Mouse (Mus musculus) G1E (cell line): ENCODE results near the gene Arid2. TPM values are rescaled to one million over a fixed set of nuclear protein-coding genes. Genes with fewer than 3 reads are reported as not detected.

ENCODE experiments used
- ATAC-seq: 2 replicates; pipeline ENCODE4 v1.8.0; 2016; ENCODE audit warnings: mild to moderate bottlenecking; ENCODE audit not compliant: insufficient number of reproducible peaks, poor library complexity, low FRiP score, severe bottlenecking; ENCODE audit errors: extremely low read depth
- DNase-seq: peaks from one replicate; pipeline ENCODE4 v3.0.0; 2012; ENCODE audit warnings: low spot score
- H3K27me3 ChIP-seq: 2 replicates; pipeline ENCODE4 v1.6.1; 2012; ENCODE audit warnings: mild to moderate bottlenecking, low read length, inconsistent platforms; ENCODE audit not compliant: insufficient read depth
- H3K36me3 ChIP-seq: replicated peaks from 2 replicates; pipeline ENCODE3; 2012; ENCODE audit warnings: mild to moderate bottlenecking, inconsistent platforms
- H3K4me1 ChIP-seq: 2 replicates; pipeline ENCODE4 v1.6.1; 2012; ENCODE audit warnings: low read depth, low read length, inconsistent platforms, mixed read lengths; ENCODE audit not compliant: insufficient read depth
- H3K4me3 ChIP-seq: 2 replicates; pipeline ENCODE4 v1.5.1; 2012; ENCODE audit warnings: low read depth, mild to moderate bottlenecking, inconsistent platforms, low read length, moderate library complexity, mixed read lengths
- H3K9me3 ChIP-seq: replicated peaks from 2 replicates; pipeline ENCODE4 v1.6.1; 2012; ENCODE audit warnings: inconsistent platforms
- CTCF ChIP-seq: IDR thresholded peaks from 2 replicates; pipeline ENCODE4 v1.5.1; 2012; ENCODE audit warnings: low read depth, low read length, inconsistent platforms, mixed read lengths
- GATA1 ChIP-seq: IDR thresholded peaks from 2 replicates; pipeline ENCODE4 v1.6.1; 2012; ENCODE audit warnings: borderline replicate concordance, low read length, inconsistent platforms, mixed read lengths
- GATA2 ChIP-seq: IDR thresholded peaks from 2 replicates; pipeline ENCODE4 v1.6.1; 2012; ENCODE audit warnings: low read depth, low read length, inconsistent platforms, borderline replicate concordance
- POLR2AphosphoS5 ChIP-seq: IDR thresholded peaks from 2 replicates; pipeline ENCODE4 v1.6.1; 2012; ENCODE audit warnings: low read depth, low read length, inconsistent platforms; ENCODE audit not compliant: insufficient replicate concordance
- TAL1 ChIP-seq: conservative IDR thresholded peaks from 2 replicates; pipeline ENCODE4 v1.6.1; 2012; ENCODE audit warnings: low read depth, low read length, inconsistent platforms, mixed read lengths
- polyA plus RNA-seq: library from polyadenylated mRNA; stranded (reverse); fragments of >175 nt; gene quantifications from 2 replicates; pipeline ENCODE4 v1.2.3, GENCODE M21; 2012
- total RNA-seq, 2 experiments: library from RNA; stranded (forward) in 1 of 2; stranded (reverse) in 1 of 2; fragments of 200-1000 nt in 1 of 2; fragments of >200 nt in 1 of 2; fragmentation: Nextera tagmentation in 1 of 2; gene quantifications; 2 replicates each; pipeline ENCODE4 v1.2.3; 2014 to 2017

Arid2 gene
- total and polyA plus RNA-seq, 3 experiments: 15.8 to 100 (median 48.7) TPM

GRCm38 (mm10) chr15:96283920-96284431 lies 3.3 kb upstream of the Arid2 start:
- H3K4me3 ChIP-seq: peak overlapping the region; percentile 92
- peaks cover 7% of the 10 kb centered on the region for H3K9me3 ChIP-seq
- peaks cover 48% of the 10 kb centered on the region for H3K4me1 ChIP-seq
- DNase-seq (peak; percentile 22), ATAC-seq (peak; percentile 6; the same call in 1 of the 2 replicates)
- H3K27me3 ChIP-seq: no peaks in the 10 kb centered on the region
- no peak for TF ChIP-seq TAL1
- TF ChIP-seq POLR2AphosphoS5: no peak
- no peak for TF ChIP-seq CTCF
- no peak for TF ChIP-seq GATA2
- H3K36me3 ChIP-seq: peaks cover 36% of the 10 kb centered on the region

- TF ChIP-seq TAL1 (no peak), GATA1 (no peak), POLR2AphosphoS5 (no peak), GATA2 (no peak), CTCF (no peak)
- Histone ChIP-seq H3K36me3 (peaks cover 29% of the 10 kb centered on the region), H3K9me3 (peaks cover 7% of the 10 kb centered on the region), H3K4me1 (peaks cover 44% of the 10 kb centered on the region), H3K4me3 (peak overlapping the region; percentile 92), H3K27me3 (no peaks in the 10 kb centered on the region)
- ATAC-seq: no peak
- DNase-seq: peak; percentile 22
Observed at GRCm38 (mm10) chr15:96284711-96285322, 2.5 kb upstream of the Arid2 start.

GRCm38 (mm10) chr15:96285323-96286014 lies 1.8 kb upstream of the Arid2 start:
- H3K36me3 ChIP-seq: peaks cover 23% of the 10 kb centered on the region
- DNase-seq (peak; percentile 80), ATAC-seq (peak; percentile 74)
- no peaks in the 10 kb centered on the region for H3K27me3 ChIP-seq
- H3K9me3 ChIP-seq: peaks cover 2% of the 10 kb centered on the region
- peaks cover 40% of the 10 kb centered on the region for H3K4me1 ChIP-seq
- TF ChIP-seq POLR2AphosphoS5 (no peak; the same call in 1 of the 2 replicates), TAL1 (no peak), CTCF (no peak), GATA1 (no peak), GATA2 (no peak)
- H3K4me3 ChIP-seq: peak overlapping the region; percentile 92

- Histone ChIP-seq H3K9me3 (no peaks in the 10 kb centered on the region), H3K4me1 (peaks cover 36% of the 10 kb centered on the region), H3K36me3 (peaks cover 15% of the 10 kb centered on the region), H3K27me3 (no peaks in the 10 kb centered on the region), H3K4me3 (peak overlapping the region; percentile 92)
- peak; percentile 38 for ATAC-seq
- peak; percentile 85 for DNase-seq
- TF ChIP-seq TAL1 (no peak), CTCF (peak; percentile 44; the same call in 1 of the 2 replicates)
Observed at GRCm38 (mm10) chr15:96286015-96286934, 1.0 kb upstream of the Arid2 start.

- no peak for DNase-seq
- H3K36me3 ChIP-seq: peaks cover 18% of the 10 kb centered on the region
- TF ChIP-seq TAL1: no peak
- TF ChIP-seq GATA1: no peak
- TF ChIP-seq CTCF: no peak
- no peak for TF ChIP-seq POLR2AphosphoS5
- TF ChIP-seq GATA2: no peak
- H3K4me3 ChIP-seq: peak overlapping the region; percentile 92
- H3K4me1 ChIP-seq: peaks cover 32% of the 10 kb centered on the region
- no peaks in the 10 kb centered on the region for H3K27me3 ChIP-seq
- H3K9me3 ChIP-seq: no peaks in the 10 kb centered on the region
- ATAC-seq: no peak
Observed at GRCm38 (mm10) chr15:96286935-96287292, 404 bp upstream of the Arid2 start.

GRCm38 (mm10) chr15:96287976-96288835 lies 888 bp downstream of the Arid2 start:
- no peaks in the 10 kb centered on the region for H3K27me3 ChIP-seq
- ATAC-seq (no peak), DNase-seq (peak; percentile 22)
- no peak for TF ChIP-seq POLR2AphosphoS5
- no peak for TF ChIP-seq TAL1
- no peak for TF ChIP-seq GATA2
- TF ChIP-seq GATA1: no peak
- no peak for TF ChIP-seq CTCF
- H3K4me3 ChIP-seq: peak overlapping the region; percentile 92
- H3K4me1 ChIP-seq: peaks cover 27% of the 10 kb centered on the region
- H3K9me3 ChIP-seq: no peaks in the 10 kb centered on the region
- H3K36me3 ChIP-seq: peaks cover 17% of the 10 kb centered on the region
